Mouse (Mus musculus): ENCODE measurements around the gene Dnm3.

DNA sequence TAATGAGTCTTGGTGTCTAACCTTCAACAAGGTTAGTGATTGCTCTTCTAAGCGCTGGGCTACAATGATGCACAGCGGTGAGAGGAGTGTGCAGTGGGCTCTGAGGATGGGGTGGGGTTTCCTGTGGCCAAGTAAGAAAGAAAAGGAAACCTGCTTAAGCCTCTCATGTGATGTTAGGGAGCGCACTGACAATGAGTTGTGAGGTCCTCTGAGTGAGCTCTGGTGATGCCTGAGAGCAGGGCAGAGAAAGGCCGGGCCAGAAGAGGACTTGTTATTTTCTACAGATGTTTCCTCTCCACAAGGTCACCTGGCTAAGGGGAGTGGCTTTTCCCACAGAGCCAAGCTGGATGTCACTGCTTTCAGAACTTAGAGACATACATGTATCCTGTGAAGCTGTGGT, 298.4 kb downstream of the Dnm3 start:
- TF ChIP-seq POLR2A (IDR thresholded peaks at IDR 0.05; ENCODE audit: borderline replicate concordance, control insufficient read depth, low read depth, low read length), result no peak
- TF ChIP-seq CTCF (IDR thresholded peaks at IDR 0.05; ENCODE audit: control insufficient read depth, insufficient read depth, low read length), result no peak
